Mouse (Mus musculus) embryonic facial prominence, embryonic 15.5 days (tissue): Measurements from ENCODE around the gene Rpl37. TPM values are rescaled to one million over a fixed set of nuclear protein-coding genes. Genes with fewer than 3 reads are reported as not detected.

Source experiments
- ATAC-seq: fragments of 200-750 bp; cut with Nextera tagmentation; 2 replicates; pipeline ENCODE4 v1.8.0; 2017; ENCODE audit warnings: low read depth, moderate TSS enrichment; ENCODE audit not compliant: insufficient number of reproducible peaks, low FRiP score, low TSS enrichment
- H3K27ac ChIP-seq: fragments of 300-500 bp; sonication (generic); replicated peaks from 2 replicates; pipeline ENCODE4 v1.5.1; 2015; ENCODE audit warnings: mild to moderate bottlenecking, inconsistent platforms
- H3K27me3 ChIP-seq: fragments of 300-500 bp; sonication (generic); 2 replicates; pipeline ENCODE4 v1.6.1; 2015; ENCODE audit warnings: inconsistent platforms
- H3K36me3 ChIP-seq: fragments of 300-500 bp; sonication (generic); 2 replicates; pipeline ENCODE4 v1.6.1; 2015; ENCODE audit warnings: mild to moderate bottlenecking, inconsistent platforms
- H3K4me1 ChIP-seq: fragments of 300-500 bp; sonication (generic); 2 replicates; pipeline ENCODE4 v1.6.1; 2015; ENCODE audit warnings: inconsistent platforms
- H3K4me2 ChIP-seq: fragments of 300-500 bp; sonication (generic); replicated peaks from 2 replicates; pipeline ENCODE4 v1.6.1; 2015; ENCODE audit warnings: mild to moderate bottlenecking, inconsistent platforms
- H3K4me3 ChIP-seq: fragments of 300-500 bp; sonication (generic); replicated peaks from 2 replicates; pipeline ENCODE4 v1.5.1; 2015; ENCODE audit warnings: mild to moderate bottlenecking, inconsistent platforms
- H3K9ac ChIP-seq: fragments of 300-500 bp; sonication (generic); 2 replicates; pipeline ENCODE4 v1.6.1; 2015; ENCODE audit warnings: inconsistent platforms
- H3K9me3 ChIP-seq: fragments of 300-500 bp; sonication (generic); replicated peaks from 2 replicates; pipeline ENCODE4 v1.6.1; 2016; ENCODE audit warnings: inconsistent platforms
- WGBS: fragments of 180-500 bp; shearing (Covaris S2); methylation state at CpG from one replicate; pipeline ENCODE4 v1.1.7; 2015; 5-methylcytosine and 5-hydroxymethylcytosine counted together
- polyA plus RNA-seq: library from polyadenylated mRNA; unstranded; fragments of >200 nt; fragmentation: Nextera tagmentation; extraction: Ambion mirVana; gene quantifications from 2 replicates; pipeline ENCODE4 v1.2.1, GENCODE M21; 2015

The Rpl37 gene
- polyA plus RNA-seq, 1 experiment from 2014 or later, result 603 TPM

DNA sequence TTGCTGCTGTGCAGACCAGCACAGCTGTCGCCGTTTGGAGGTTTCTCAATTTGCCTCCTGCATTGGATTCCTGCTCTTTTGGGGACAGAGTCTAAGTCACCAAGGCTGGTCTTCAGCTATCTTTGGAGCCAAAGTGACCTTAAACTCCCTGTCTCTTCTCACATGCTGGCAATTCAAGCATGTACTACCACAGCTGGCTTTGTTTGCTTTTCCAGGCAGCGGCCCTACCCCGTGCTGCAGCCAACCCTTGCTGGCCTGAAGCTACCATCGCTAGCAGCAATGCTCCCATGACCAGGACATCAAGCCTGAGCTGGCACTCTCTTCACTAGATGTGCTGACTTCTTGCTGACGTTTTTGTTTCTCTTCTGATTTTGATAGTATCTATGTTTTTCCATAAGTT, 42.4 kb downstream of the Rpl37 start:
- no peak overlapping the region for H3K4me3 ChIP-seq
- 77% methylated on average over 6 of the region's 6 CpGs for WGBS
- no peak overlapping the region for H3K27ac ChIP-seq
- no peak overlapping the region for H3K9ac ChIP-seq
- peaks cover 9% of the 10 kb centered on the region; the same call in 1 of the 2 replicates for H3K36me3 ChIP-seq
- no peak overlapping the region for H3K4me2 ChIP-seq
- no peak for ATAC-seq
- H3K9me3 ChIP-seq, result no peaks in the 10 kb centered on the region
- H3K27me3 ChIP-seq, result no peaks in the 10 kb centered on the region
- peaks cover 8% of the 10 kb centered on the region; the same call in 1 of the 2 replicates for H3K4me1 ChIP-seq

GRCm38 (mm10) chr15:5165121-5165773, 48.8 kb downstream of the Rpl37 start:
- Histone ChIP-seq H3K36me3 (peaks cover 51% of the 10 kb centered on the region), H3K4me1 (no peaks in the 10 kb centered on the region), H3K27me3 (no peaks in the 10 kb centered on the region), H3K4me2 (no peak overlapping the region), H3K9ac (no peak overlapping the region), H3K4me3 (no peak overlapping the region), H3K27ac (no peak overlapping the region), H3K9me3 (no peaks in the 10 kb centered on the region)
- 82% methylated on average over 12 of the region's 12 CpGs for WGBS
- ATAC-seq, result no peak

Other genes with a start within 250 kb of the Rpl37 start
- not detected in 2 replicates for gene Mroh2b, start 217.9 kb upstream of the Rpl37 start, polyA plus RNA-seq
- gene C7, start 52.9 kb upstream of the Rpl37 start, polyA plus RNA-seq, result 0.09 TPM in 1 of 2 replicates, not detected in the other
- 1.7 and 1.9 TPM in 2 replicates for gene Card6, start 8.1 kb upstream of the Rpl37 start, polyA plus RNA-seq
- 16.1 and 17.2 TPM in 2 replicates for gene Prkaa1, start 27.2 kb downstream of the Rpl37 start, polyA plus RNA-seq
- gene Ttc33, start 68.9 kb downstream of the Rpl37 start, polyA plus RNA-seq, result 37.7 and 40.2 TPM in 2 replicates
- gene Ptger4, start 127.5 kb downstream of the Rpl37 start, polyA plus RNA-seq, result 5.0 and 5.7 TPM in 2 replicates